Mouse (Mus musculus): Measurements from ENCODE around the gene Uroc1.

DNA sequence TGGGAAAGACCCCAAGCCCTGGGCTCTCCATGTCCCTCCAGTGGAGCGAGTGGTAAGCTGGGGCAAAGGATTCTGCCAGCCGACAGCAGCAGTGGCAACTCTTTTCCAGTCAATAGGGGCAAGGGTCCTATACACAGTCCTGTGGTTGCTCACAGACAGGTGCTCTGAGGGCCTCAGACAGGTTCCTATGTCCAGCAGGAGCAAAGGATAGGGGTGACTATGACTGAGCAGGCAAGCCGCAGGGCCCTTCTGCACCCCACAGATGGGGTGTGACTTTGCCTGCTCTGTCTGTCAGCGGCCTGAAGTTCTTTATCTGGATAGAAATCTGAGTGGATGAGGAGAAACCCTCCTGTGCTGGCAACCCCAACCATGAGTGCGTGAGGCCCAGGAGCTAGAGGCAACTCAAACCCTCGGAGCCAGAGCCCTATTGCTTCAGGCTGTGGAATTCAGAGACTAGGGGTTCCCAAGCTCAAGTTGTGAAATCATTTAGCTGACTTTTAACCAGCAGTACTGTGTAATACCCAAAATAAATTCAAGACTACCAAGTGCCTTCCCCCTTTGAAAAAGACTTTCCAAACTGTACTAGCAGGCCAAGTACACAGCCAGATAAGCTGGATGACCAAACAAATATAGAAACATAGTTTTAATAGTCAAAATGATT, 26.6 kb upstream of the Uroc1 start:
- no peak for TF ChIP-seq GATA1 (IDR thresholded peaks at IDR 0.05; ENCODE audit: borderline replicate concordance, low read length)
- no peak for TF ChIP-seq FLI1 (IDR thresholded peaks at IDR 0.05; ENCODE audit: low read length)

Data from megakaryocyte, embryonic 14.5 days (primary cell).